In the genomic region with DNA sequence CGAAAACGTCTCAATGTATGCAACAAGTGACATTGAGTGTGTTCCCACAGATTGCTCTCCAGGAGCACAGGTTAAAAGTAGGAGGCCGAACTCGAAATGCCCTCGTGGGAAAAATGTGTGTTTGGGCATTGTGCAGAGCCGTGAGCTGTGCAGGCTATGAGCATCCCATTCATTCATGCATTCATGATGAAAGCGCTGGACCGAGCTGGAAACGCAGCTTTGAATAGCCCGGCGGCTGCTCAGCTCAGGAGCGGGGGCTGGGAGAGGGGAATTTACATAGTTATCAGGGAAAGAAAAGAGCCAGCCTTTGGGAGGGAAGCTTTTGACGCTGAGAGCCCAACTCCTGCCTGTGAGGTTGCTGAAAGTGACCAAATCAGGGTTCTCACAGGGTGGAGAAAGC, we compare ENCODE assay signal across 9 mouse cellular contexts. TPM values are rescaled to one million over a fixed set of nuclear protein-coding genes. Genes with fewer than 3 reads are reported as not detected.
A peak's percentile ranks its signal among the peaks of the same experiment; 100 is the strongest.
DNase-seq lines count a peak whose midpoint lies in the region; ATAC-seq and TF ChIP-seq lines count a peak whose summit lies in the region.
"Had no signal": no experiment of that assay in that cellular context is flagged by ENCODE, and none has a peak within 500 bp of the region (broad histone marks: within the 10 kb centered on the region; RNA-seq: fewer than 3 reads in every experiment).

No protein-coding gene starts in this region.

- H3K4me2 ChIP-seq in heart, embryonic 13.5 days: peak overlapping the region; percentile 94
- H3K4me2 ChIP-seq in forebrain, embryonic 16.5 days (ENCODE audit: low read length): peak overlapping the region; percentile 97
- H3K4me2 ChIP-seq in liver, embryonic 12.5 days: peak overlapping the region; percentile 75

- no peak for DNase-seq in heart, adult 18-20 months
- peak; percentile 58 for DNase-seq in R1 (ENCODE audit: low read depth, low spot score)
- DNase-seq in spleen, postnatal 4 days (ENCODE audit: low spot score in 2 of 2): no peak
- DNase-seq in cerebellum, adult 9-11 months: no peak

- no peak for TF ChIP-seq CTCF in testis, adult 2 months (IDR thresholded peaks at IDR 0.05; ENCODE audit: control insufficient read depth, insufficient read depth, insufficient replicate concordance, low read depth, low read length)

- 3% methylated on average over 13 of the region's 13 CpGs for WGBS in heart, embryonic 13.5 days
- 0% methylated on average over 13 of the region's 13 CpGs for WGBS in forebrain, embryonic 16.5 days
- WGBS in liver, embryonic 12.5 days (ENCODE audit: insufficient replicate concordance): 10% methylated on average over 13 of the region's 13 CpGs

- H3K9ac ChIP-seq in heart, embryonic 13.5 days: peak overlapping the region; percentile 78; the same call in 1 of the 2 replicates
- peak overlapping the region; percentile 32; the same call in 1 of the 2 replicates for H3K9ac ChIP-seq in forebrain, embryonic 16.5 days (replicated peaks; ENCODE audit: low read depth, low read length)
- no peak overlapping the region for H3K9ac ChIP-seq in liver, embryonic 12.5 days

- H3K27ac ChIP-seq in heart, embryonic 13.5 days (replicated peaks): no peak overlapping the region
- H3K27ac ChIP-seq in forebrain, embryonic 16.5 days (ENCODE audit: low read length): no peak overlapping the region
- no peak overlapping the region for H3K27ac ChIP-seq in liver, embryonic 12.5 days
- no peak overlapping the region for H3K27ac ChIP-seq in testis, adult 2 months (ENCODE audit: control insufficient read depth, insufficient read depth, low read depth, low read length)

- TF ChIP-seq POLR2A in testis, adult 2 months (IDR thresholded peaks at IDR 0.05; ENCODE audit: control insufficient read depth, low read depth, low read length): no peak

- H3K36me3 ChIP-seq in heart, embryonic 13.5 days: no peaks in the 10 kb centered on the region
- H3K36me3 ChIP-seq in forebrain, embryonic 16.5 days (ENCODE audit: control insufficient read depth, insufficient read depth): no peaks in the 10 kb centered on the region
- H3K36me3 ChIP-seq in liver, embryonic 12.5 days: no peaks in the 10 kb centered on the region
- H3K36me3 ChIP-seq in testis, adult 2 months (ENCODE audit: control insufficient read depth, insufficient read depth, low read length): no peaks in the 10 kb centered on the region
- H3K36me3 ChIP-seq: G1E had no signal

- peaks cover 13% of the 10 kb centered on the region for H3K4me1 ChIP-seq in heart, embryonic 13.5 days
- H3K4me1 ChIP-seq in forebrain, embryonic 16.5 days (replicated peaks; ENCODE audit: control insufficient read depth, insufficient read depth, low read length): peaks cover 15% of the 10 kb centered on the region
- no peaks in the 10 kb centered on the region; the same call in 1 of the 2 replicates for H3K4me1 ChIP-seq in liver, embryonic 12.5 days
- peaks cover 6% of the 10 kb centered on the region for H3K4me1 ChIP-seq in testis, adult 2 months (ENCODE audit: control insufficient read depth, insufficient read depth, low read length)

- peaks cover 35% of the 10 kb centered on the region for H3K27me3 ChIP-seq in heart, embryonic 13.5 days (replicated peaks)
- no peaks in the 10 kb centered on the region for H3K27me3 ChIP-seq in forebrain, embryonic 16.5 days (replicated peaks; ENCODE audit: control insufficient read depth, insufficient read depth, low read length)
- peaks cover 34% of the 10 kb centered on the region for H3K27me3 ChIP-seq in liver, embryonic 12.5 days (replicated peaks)
- no peaks in the 10 kb centered on the region for H3K27me3 ChIP-seq in testis, adult 2 months (ENCODE audit: control insufficient read depth, insufficient read depth, low read length)

- H3K9me3 ChIP-seq in heart, embryonic 13.5 days: no peaks in the 10 kb centered on the region
- H3K9me3 ChIP-seq in forebrain, embryonic 16.5 days (ENCODE audit: control insufficient read depth, low read length): no peaks in the 10 kb centered on the region
- no peaks in the 10 kb centered on the region for H3K9me3 ChIP-seq in liver, embryonic 12.5 days (replicated peaks)

- H3K4me3 ChIP-seq in heart, embryonic 13.5 days: peak overlapping the region; percentile 81
- H3K4me3 ChIP-seq in forebrain, embryonic 16.5 days (replicated peaks; ENCODE audit: low read length): peak overlapping the region; percentile 76
- no peak overlapping the region; the same call in 1 of the 2 replicates for H3K4me3 ChIP-seq in liver, embryonic 12.5 days
- peak overlapping the region; percentile 84 for H3K4me3 ChIP-seq in testis, adult 2 months (ENCODE audit: control insufficient read depth, low read depth, low read length)

- no peak for ATAC-seq in heart, embryonic 13.5 days (ENCODE audit: extremely low read depth, insufficient number of reproducible peaks, low FRiP score, low TSS enrichment)
- peak; percentile 64 for ATAC-seq in forebrain, embryonic 16.5 days
- ATAC-seq in liver, embryonic 12.5 days: no peak

RNA-seq across cellular contexts. Expression of a gene that starts 1.2 kb away (rescaled TPM):
- 0.65 and 1.0 TPM in 2 replicates for polyA plus RNA-seq in heart, embryonic 13.5 days (2015; fragmentation: Nextera tagmentation; extraction: Ambion mirVana)
- 1 to 10 TPM; 2.3 to 2.6 TPM for total RNA-seq in heart, adult 18-20 months (2021)
- 4.7 and 5.6 TPM in 2 replicates for polyA plus RNA-seq in forebrain, embryonic 16.5 days (2015; fragmentation: Nextera tagmentation; extraction: Ambion mirVana)
- polyA plus RNA-seq in liver, embryonic 12.5 days (2016; fragmentation: Nextera tagmentation; extraction: Ambion mirVana): 1.6 and 2.2 TPM in 2 replicates
- 5.1 and 6.1 TPM in 2 replicates for polyA plus RNA-seq in testis, adult 2 months (2012; rRNA removed)
- polyA plus RNA-seq: G1E had no signal
